Mouse (Mus musculus) forelimb bud, embryonic 11.5 days (tissue): ENCODE measurements around the gene Cacybp.

Experiments
- DNase-seq: peaks from one replicate; pipeline ENCODE4 v3.0.0-alpha.2; 2012; ENCODE audit warnings: low read depth, low spot score

Gene Cacybp

DNA sequence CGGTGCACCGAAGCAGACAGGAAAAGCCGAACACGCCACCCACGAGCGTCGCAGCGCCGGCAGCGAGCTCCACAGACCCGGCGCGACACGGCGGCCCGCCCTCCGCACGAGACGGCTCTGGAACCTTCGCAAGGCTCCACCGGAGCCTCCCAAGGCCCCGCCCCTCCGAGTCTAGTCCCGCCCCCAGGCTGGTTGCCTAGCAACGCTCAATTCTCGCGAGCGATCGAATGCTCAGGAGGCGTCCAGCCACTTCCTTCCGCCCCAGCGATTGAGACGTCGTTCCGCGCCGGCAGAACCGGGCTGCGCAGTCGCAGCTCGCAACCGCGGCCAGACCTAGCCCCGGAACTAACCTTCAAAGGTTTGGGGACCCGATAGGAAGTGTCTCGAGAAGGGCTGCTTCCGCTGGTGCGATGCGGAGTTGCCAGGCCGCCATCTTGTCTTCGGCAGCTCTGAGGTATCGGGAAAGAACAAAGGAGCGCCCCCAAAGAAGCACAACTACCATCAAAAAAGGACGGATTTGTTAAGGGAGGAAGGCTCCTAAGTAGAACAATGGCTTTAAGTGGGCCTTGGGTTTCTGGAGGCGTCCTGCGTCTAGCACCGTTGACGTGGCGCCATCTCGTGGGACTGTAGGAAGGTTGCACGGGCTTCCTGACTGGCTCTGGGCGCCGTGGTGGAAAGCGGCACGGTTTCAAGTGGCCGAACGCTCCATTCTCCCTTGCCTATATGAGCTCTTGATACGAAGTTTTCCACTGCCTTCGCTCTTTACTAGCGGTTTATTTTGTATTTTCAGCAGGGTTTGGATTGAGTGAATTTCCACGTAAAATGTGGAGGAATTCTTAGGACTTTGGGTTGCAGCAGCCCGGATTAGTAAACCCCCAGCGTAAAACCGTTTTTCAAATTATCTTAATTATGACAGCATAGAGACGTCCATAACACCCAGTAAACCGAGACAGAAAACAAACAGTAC, at the start of gene Cacybp:
TSS of gene Cacybp (minus strand) at position 173 of the 967 bp plus-strand sequence.
- DNase-seq, result peak; percentile 99

DNA sequence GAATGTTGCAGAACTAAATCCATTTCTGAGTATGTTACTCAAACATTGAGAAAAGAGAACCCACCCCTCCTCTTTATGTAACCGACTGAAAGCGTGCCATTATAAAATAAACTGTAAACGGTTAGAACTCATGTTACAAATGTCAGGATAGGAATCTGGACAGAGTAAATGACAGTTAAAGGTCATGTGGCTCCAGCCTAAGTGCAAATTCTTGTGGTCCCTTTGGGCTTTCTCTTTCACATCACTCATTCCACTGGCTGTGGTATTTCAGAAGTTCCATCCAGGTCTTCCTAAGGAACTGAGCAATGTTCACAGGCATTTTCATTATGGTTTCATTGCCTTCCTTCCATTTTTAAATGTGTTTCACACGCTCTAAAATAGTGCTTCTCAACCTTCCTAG, 49.7 kb upstream of the Cacybp start:
- no peak for DNase-seq

GRCm38 (mm10) chr1:160261849-160262248, 49.2 kb upstream of the Cacybp start:
- no peak for DNase-seq

GRCm38 (mm10) chr1:160260605-160261004, 47.9 kb upstream of the Cacybp start:
- no peak for DNase-seq

DNA sequence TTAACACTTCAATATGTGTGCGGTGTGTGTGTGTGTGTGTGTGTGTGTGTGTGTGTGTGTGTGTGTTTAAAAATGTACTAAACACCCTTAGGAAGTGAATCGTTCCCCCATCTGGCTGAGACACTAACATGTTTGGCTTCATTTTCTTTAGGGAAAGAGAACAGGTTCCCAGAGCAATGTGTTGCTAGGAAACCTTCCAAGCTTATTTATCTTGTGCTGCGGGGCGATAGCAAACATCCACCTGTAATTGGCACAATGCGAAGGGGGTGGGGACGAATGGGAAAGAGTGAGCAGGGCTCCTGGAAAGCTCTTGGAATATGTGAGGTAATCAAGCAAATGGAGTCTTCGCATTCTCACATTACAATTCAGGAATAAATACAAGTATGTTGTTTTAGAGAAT, 47.2 kb upstream of the Cacybp start:
- peak; percentile 17 for DNase-seq

DNA sequence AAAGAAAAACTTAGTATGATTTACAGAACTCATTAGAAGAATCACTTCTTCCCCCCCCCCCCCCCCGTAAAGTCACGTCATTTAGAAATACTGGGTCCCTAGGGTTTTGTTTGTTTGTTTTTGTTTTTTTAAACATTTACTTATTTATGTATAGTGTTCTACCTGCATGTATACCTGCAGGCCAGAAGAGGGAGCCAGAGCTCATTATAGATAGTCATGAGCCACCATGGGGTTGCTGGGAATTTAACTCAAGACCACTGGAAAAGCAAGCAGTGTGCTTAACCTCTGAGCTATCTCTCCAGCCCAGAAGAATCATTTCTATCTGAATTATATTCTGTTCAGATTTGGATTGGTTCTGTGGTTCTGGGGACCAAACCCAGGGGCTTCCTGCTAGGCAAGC, 40.4 kb upstream of the Cacybp start:
- DNase-seq, result no peak

DNA sequence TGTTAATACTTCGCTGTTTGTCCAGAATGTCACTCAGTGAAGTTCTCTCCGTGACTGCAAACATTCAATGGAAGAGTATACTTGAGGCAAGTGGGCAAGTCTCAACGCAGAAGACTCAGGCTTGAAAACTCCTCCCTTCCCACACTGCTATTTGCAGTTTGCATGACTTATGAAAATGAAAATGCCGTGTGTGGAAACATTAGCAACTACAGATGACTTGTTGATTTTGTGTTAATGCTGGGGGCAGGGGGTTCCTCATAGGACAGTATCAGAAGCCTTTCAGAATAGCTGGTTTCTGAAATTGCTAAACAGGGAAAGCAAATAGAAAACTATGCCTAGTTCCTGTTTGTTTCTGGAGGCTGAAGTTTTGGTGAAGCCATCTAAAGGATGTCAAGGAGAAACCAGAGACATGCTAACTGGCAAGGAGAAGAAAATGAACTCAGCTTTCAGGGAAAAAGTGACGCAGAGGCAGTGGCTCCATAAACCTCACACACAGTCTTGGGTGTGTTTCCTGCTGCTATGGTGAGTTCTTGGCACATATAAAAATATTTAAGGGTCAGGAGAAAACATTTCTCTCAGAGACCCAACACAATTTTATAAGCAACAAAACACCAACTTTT, 38.8 kb upstream of the Cacybp start:
- no peak for DNase-seq

DNA sequence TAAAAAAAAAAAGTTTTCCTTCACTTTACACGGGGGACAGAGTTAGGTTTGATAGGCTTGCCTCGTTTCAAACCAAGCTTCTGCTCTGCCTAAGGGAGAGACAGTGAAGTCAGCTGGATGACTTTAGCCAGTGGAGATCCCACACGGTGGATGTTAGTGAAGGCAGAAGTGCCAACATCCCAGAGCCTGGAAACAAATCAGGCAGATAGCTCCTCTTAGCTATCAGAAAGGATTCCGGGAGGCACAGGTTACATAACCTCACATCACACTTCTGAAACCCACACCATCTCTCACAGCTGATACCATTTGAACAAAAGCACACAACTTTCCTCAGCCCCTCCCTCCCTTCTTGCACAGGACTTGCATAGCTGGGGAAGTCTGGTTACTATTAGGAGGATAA, 38.1 kb upstream of the Cacybp start:
- DNase-seq, result no peak

DNA sequence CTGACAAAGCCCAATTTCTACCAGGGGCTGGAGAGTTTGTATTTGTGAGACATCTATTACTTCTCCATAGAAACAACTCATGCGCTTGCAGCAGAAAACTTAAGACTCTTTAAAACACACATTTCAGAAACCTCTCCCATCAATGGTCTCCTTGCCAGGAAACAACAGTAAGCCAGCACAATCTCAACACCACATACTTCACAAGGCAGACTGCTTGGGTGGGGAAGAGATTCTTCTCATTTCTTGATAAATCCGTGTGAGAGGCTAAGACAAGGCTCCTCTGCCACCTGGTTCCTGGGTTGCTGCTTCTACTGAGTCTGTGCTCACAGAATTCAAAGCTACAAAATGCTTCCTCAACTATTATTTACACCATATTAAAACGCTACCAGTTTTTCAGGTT, 37.1 kb upstream of the Cacybp start:
- no peak for DNase-seq

GRCm38 (mm10) chr1:160247473-160247872, 34.8 kb upstream of the Cacybp start:
- DNase-seq, result no peak

DNA sequence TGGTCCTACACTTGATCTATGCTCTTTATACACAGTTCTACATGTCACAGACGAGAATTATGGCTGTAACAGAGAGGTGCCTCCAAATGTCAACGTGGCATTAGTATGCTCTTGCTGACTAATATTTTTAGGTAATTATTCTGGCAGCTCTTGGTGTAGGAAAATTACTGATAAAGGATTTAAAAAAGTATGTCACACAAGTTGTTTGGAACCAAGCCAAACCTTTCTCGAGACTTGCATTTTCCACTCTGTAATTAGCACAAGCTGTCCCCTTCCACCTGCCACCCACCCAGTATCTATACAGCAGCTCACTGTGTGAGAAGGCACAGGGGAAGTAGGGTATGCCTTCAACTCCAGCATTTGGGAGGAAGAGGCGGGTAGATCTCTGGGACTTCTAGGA, 34.2 kb upstream of the Cacybp start:
- no peak for DNase-seq

- DNase-seq, result no peak
These were observed 33.3 kb upstream of the Cacybp start for GRCm38 (mm10) chr1:160245954-160246353.

GRCm38 (mm10) chr1:160244689-160245088, 32.0 kb upstream of the Cacybp start:
- DNase-seq, result no peak

GRCm38 (mm10) chr1:160240091-160240490, 27.4 kb upstream of the Cacybp start:
- DNase-seq, result no peak

GRCm38 (mm10) chr1:160238852-160239443, 26.3 kb upstream of the Cacybp start:
- DNase-seq, result no peak

DNA sequence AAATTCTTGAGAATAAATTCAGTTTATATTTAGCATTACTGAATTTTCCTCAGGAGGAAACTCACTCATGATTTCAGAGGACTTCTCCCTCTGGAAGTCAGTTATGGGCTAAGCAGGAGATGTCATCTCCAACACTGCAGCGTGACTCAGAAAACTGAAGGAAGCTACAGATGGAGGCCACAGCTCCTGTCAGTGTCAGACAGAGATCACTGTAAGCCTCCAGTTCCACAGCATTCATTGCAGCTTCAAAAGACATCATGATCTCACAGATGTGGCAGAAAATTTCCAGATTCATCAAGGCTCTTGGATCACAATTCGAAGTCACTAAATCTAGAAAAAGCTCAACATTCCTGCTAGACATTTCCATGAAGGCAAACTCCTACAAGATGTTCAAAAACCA, 25.3 kb upstream of the Cacybp start:
- DNase-seq, result no peak

GRCm38 (mm10) chr1:160233921-160234320, 21.2 kb upstream of the Cacybp start:
- DNase-seq, result no peak

DNA sequence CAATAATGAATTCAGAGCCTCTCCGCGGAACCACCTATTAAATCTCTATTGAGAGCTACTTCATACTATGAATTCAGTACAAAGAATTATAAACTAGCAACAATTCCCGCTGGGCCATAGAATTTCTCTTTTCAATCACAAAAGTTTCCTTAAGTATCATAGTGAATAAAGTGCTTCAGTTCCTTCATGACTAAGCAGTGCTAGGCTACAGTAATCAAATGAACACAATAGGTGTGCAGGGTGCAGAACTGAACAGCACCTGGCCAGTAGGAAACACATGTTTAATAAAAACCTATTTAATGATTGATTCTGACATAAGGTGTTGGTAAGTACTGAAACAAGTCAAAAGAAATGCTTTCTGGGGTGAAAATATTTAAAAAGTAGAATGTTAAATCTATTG, 19.4 kb upstream of the Cacybp start:
- DNase-seq, result no peak

DNA sequence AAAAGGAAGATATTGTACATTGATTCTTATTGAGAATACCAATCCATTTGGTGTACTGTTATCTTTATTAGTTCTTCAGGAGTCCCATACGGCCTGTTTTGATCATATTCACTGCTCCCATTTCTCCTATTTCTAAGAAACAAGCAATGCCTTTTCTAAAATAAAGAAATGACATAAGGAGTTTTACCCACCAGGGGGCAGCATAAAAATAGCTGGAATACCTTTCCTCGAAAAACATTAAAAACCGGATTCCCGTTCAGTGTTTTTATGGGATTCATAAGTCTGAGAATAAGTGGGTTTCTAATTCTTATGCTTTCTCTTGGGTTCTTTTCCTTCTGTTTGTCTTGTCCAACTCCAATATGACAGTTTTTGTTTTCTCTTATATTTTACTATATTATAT, 18.3 kb upstream of the Cacybp start:
- peak; percentile 53 for DNase-seq

GRCm38 (mm10) chr1:160227850-160228249, 15.2 kb upstream of the Cacybp start:
- no peak for DNase-seq

DNA sequence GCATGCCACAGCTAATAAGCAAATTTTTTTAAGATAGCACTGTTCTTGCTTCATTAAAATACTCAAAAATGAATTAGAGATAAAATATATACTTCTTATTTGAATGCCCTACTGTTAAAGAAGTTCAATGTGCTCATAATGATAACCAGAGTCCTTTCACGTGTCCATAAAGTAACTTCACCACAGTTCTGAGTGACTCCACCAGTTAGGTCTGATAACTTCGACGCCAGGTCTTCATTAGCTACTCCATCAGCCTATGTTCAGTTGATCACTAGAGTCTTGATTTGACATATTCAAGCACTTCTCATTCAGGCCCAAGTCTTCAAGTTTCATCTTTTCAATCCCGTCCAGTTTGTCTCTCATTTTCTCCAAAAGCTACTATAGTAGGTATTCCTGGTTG, 14.5 kb upstream of the Cacybp start:
- no peak for DNase-seq

DNA sequence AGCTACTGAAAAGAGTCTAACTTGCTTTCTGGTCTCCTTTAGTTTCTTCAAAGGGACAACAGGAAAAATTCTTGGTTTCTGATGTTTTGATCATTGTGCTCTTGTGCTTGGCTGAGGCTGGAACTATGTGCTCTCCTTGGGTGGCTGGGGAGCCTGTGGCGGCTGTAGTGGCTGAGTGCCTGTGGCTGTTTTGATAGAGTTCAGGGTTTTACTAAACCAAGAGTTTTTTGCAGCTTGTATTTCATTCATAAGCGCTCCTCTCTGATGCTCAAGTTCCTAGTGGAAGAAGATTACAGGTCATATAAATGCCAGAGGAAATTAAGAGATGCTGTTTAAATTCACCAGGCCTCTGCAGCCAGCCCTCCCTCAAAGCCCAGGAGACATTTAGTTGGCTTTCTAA, 11.4 kb upstream of the Cacybp start:
- DNase-seq, result no peak

DNA sequence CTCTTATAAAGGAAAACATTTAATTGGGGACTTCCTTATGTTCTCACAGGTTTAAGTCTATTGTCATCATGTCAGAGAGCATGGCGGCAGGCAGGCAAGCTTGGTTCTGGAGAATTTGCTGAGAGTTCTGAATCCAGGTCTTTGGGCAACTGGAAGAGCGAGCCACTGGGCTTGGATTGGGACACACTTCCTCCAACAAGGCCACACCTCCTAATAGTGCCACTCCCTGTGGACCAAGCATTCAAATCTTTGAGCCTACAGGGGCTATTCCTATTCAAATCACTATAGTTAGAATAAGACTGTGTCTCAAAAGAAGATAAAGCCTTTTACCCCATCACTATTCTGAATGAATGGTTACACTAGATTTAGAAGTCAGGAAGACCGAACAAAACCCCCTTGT, 5.2 kb upstream of the Cacybp start:
- DNase-seq, result no peak
